Mouse (Mus musculus) layer of hippocampus, adult 9-11 months (tissue): Measurements from ENCODE around the gene Fmnl2.

Experiments used
- DNase-seq: peaks from one replicate; pipeline ENCODE4 v3.0.0; 2022

The Fmnl2 gene

DNA sequence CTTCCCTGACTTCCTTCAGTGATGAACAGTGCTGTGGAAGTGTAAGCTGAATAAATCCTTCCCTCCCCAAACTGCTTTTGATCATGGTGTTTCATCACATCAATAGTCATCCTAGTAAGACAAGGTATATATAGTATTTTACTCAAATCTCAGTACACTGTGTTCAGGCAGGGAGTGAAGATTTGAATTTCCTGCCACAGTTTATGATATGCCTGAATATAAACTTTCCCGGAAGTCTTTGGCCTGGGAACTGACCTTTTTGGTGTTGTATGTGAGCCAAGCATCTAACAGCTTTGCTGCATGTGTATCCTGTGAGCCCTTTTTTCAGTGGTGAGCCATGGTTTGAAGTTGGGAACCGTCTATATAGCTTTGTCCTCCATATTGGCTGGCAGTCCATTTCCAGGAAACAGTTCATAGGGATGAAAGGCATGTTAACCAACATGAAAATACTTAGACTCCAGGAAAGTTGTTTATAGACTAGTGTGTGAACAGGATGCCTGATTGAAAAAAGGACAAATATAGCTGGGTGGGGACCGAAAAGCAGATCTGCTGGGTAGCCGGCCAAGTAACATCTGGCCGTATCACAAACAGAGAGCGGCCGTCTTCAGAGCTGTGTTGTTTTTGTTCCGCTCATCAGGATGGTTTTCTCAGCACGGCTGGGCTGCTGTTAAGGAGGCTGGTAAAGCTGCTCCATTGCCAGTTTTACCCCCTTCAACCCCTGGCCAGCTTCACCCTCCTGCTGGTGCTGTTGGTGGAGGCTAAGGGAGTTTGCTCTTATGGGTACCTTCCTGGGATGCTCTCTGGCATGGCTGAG is 133.4 kb downstream of the Fmnl2 start:
- DNase-seq = no peak

DNA sequence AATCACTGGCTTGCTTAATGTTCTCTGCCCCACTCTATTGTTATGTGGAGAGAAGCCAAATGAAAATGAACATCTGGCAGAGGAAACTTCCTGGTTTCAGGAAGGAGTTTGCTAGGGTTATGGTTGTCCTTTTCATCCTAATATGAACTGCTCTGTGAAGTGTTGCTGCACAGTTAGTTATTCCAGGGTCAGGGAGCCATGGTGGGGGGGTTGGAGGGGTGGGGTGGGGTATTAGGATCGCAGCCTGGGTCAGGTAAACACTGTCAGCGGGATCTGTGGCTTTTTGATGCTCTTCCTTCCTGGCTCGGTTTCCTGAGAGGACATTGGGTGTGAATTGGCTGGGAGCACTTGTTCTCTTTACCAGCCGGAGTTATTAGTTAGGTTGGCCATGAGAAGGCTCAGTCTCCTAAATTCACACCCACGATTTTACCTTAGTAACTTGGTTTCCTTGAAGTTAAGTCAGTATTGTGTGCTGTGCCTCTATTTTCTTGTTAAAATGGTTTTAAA is 134.1 kb downstream of the Fmnl2 start:
- DNase-seq = no peak

DNA sequence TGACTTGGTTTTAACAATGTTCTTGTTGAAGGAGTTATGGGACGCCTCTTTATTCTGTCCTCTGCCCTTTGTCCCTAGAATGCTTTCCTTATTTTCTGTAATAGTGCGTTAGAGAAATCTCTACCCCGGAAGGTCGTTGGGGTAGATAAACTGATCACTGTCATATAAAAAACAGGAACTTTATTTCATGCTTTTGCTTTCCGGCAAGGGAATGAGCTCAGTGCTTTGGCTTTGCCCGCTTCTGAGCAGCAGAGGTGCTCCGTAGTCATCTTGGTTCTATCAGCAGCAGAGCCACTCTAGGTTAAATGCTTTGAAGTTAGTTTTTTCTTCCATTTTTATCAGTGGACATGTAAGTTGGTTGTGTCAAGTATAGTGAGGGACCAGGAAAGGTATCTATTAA is 135.6 kb downstream of the Fmnl2 start:
- DNase-seq = no peak

DNA sequence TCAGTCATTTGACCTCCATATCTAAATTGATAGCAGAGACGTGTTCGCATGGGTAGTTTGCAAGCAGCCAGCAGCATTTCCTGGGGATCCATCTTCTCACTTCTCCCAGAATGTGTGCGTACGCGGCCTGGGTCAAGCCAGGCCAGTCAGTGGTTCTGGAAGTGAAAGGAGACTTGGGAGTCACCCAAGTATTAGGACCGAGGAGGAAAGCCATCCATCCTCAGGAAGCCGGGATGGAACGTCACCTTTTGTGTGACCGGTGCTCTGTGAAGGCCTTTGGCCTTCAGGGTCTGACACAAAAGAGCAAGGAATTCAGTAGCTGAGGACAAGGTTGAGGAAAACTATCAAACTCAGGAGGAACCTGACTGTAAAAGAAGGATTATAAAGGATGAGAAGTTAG is 136.9 kb downstream of the Fmnl2 start:
- no peak for DNase-seq

DNA sequence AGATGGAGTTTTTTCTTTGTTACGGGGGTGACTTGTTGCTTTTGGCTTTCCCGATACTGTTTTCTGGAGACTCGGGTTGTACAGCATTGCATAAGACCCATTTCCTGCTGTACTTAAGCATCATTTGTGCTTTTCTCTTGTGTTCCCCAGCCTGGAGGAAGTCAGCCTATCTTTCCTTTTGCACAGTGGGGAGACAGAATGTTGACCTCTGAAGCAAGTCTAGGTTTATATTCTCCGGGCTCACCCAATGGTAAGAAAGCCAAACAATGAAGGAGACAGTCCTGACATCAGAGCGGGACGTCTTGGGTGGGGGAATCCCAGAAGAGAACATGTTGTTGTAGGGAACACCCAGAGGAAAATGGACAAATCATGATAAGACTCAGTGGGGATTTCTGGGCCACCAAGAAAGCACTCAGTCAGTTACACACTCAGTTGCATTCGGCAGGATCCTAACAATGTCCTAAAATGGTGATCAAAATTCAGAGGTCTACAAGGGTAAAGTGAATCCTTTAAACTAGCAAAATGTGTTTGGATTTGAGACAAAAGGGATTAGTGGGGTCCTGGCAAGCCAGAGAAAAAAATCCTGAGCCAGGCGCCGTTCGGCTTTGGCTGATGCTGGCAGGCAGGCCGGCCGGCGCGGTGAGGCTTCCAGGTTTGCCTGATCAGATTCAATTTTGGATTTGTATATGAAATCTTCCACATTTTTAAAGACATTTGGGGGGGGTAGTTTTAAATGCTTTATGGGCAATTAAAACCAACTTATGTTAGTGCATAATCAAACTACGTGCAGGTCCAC is 140.5 kb downstream of the Fmnl2 start:
- DNase-seq = no peak

DNA sequence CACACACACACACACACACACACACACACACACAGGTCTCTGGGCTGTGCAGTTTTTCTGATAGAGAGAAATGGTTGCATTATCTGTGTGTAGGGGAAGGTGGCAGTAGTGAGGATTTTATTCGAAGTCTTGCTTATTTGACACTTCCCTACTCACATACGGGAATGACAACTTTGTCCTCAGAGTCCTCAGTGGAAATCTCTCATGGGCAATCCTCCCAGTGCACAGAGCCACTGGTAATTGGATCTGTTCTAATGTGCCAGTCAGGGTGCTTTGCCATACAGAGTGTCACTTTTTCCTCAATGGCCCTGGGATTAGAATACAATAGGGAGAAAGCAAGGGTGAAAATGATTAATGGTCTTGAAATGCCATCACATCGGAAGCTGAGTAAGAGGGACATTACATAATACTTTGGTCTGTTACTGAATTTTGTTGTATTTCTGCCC is 141.9 kb downstream of the Fmnl2 start:
- DNase-seq = no peak

DNA sequence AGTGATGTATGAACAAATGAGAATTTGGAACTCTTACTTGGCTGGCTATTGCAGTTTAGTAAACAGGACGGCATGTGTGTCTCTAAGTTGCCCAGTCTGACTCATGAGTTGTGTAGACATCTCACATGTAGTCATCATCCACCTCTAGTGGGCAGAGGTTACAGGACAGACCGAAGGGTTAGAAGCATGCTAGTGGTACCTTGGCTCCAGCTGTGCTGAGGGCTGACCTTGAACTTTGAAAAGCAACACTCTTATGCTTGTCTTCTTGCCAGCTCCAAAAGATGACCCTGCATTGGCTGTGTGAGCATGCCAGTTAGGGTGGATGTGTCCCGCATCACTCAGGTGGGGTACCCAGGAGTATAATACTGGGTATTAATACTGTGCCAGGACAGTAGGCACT is 142.8 kb downstream of the Fmnl2 start:
- no peak for DNase-seq

DNA sequence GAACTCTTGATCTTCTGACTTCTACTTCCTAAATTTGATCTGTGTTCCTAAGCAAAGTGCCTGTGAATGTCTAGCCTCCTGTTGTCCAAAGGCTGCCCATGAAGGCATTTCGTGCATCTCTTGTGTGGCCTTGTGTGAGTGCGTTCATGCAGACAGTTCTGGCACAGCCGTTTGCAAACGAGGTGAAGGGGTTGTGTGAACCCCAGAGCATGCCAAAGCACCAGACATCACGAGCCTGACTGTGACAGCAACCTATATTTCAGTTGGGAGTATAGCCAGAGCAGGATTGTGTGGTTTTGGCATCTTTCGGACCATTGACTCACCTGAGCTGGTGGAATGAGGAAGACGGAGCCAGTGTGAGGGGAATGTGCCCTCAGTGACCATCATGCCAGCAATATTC is 148.5 kb downstream of the Fmnl2 start:
- DNase-seq = no peak

DNA sequence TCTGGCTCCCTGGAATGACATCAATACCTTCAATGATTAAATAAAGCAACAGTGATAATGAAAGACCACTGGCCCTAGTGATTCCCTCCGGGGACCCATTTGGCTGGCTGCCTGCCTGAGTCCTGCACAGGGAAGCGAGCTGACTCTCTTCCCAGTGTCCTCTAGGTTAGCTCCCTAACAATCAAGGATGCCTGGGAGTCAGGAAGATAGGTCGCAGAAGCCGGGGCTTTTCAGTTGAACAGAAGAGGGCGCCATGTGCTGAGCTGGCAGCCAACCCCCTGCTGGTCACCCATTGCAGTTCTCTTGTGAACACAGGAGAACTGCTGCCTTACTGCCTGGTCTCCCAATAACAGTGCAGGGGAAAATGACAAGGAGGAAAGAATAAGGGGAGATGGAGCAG is 149.5 kb downstream of the Fmnl2 start:
- DNase-seq = peak; percentile 51

DNA sequence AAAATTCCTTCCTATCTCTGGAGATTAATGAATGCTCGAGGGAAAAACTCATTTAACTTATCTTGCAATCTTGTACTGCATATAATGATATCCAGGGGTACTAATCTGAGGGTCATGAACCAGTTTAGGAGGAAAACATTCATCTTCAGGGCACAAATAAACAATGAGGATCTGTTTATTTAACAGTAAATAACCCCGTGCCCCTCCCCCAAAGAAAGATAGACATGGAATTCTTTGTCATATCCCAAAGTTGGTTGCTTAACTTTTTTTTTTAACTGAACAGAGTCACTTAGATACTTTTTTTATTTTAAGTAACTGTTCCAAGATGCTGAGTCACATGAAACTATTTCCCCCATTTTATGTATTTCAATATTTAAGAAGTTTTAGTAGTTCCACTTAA is 155.4 kb downstream of the Fmnl2 start:
- no peak for DNase-seq

DNA sequence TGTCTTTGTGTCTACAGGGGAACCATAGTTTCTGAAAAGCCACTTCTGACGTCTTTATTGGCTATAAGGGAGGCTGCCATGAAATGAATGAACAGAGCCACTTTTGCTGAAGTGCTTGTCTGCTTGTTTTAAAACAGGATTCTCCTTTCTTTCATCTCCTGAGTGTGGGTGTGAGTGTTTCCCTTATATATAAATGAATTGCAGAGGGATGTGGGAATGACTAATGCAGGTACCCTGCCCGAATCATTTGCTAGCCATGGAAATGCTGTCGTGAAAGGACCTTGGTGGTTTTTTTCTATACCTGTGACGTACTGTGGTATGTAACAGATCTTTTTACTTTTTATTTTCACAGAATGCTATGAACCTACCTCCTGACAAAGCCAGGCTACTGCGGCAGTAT is 156.8 kb downstream of the Fmnl2 start:
- DNase-seq = no peak

DNA sequence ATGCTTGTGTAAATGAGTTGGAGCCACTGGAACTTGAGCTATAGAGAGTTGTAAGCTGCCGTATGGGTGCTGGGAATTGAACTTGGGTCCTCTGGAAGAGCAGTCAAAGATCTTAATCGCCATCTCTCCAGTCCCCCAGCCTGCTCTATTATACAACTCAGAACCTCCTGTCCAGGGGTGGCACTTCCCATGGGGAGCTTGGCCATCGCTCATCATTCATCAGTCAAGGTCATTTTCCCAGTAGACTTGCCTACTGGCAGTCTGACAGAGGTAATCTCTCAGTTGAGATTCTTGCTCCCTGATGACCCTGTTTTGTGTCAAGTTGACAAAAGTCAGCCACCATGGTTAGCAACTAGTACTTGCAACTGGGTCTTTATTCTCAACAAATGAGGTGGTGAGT is 165.3 kb downstream of the Fmnl2 start:
- DNase-seq = no peak

DNA sequence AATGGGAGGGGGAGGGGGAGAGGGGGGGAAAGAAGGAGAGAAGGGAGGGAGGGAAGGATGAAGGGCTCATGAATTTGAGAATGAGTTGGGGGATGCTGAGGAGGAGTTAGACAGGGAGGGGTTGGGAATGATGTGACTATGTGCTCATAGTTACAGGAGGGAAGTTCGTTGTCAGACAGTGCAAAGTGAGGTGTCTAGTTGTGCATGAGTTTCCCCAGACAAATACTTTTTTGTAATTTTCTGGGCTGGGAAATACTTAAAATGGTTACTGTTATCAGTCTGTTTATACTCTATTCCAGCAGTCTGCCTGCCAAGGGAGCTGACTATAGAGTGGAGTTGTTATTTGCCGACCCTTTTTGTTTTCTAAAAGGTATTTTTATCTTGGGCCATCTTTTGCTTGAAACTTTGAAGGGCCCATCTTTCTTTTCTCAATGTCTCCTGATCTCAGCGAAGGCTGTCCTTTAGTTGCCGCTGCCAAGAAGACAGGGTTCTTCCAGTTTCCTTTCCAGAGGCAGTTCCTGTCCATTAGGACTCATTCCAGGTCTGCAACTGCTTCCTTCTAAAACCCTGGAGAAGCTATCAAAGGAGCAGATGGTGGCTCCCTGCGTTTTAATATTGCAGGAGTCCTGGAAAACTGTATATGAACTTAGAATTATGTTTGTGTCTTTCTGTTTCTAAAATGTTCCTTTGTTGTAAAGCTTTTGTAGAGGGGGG is 168.6 kb downstream of the Fmnl2 start:
- DNase-seq = no peak

DNA sequence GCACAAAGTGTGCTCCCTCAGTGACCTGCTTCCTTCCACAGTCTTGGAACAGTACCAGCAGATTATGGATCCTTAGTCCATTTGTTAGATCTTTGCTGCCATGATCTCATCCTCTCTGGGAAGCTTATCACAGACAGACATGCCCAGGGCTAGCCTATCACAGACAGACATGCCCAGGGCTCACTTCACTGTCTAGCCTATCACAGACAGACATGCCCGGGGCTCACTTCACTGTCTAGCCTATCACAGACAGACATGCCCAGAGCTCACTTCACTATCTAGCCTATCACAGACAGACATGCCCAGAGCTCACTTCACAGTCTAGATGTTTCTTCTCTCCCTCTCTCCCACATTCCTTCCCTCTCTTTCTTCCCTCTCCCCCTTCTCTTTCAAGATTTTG is 171.2 kb downstream of the Fmnl2 start:
- no peak for DNase-seq

DNA sequence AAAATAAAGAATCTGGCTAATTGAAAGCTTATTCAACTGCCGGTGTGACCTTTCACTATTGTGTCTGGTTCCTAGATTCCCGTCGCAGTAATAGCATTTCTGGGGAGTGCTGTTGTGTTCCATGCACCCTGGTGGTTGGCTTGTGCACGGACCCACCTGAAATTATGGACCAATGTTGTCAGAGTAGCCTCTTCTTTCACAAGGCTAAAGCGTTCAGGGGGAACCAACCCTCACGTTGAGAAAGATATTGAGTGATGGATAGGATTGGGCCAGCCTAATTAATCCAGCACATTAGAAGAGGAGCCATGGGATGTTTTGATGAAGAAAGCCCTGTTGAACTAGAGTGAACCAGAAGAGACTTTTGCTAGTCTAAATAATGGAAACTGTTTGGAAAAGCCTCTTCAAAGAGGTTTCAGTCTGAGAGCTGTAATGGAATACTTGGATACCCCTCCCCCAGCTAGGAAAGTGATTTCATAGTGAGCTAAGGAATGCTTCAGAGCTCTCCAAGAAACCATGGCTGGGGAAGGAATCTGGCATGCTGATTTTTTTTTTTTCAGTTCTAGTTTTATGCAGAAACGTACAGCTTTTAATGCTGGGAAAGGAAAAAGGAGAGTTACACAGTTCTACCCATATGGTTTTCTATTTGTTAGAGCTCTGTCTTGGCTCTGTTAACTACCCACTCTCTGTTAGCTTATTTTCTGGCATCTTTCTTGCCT is 172.2 kb downstream of the Fmnl2 start:
- DNase-seq = peak; percentile 27

DNA sequence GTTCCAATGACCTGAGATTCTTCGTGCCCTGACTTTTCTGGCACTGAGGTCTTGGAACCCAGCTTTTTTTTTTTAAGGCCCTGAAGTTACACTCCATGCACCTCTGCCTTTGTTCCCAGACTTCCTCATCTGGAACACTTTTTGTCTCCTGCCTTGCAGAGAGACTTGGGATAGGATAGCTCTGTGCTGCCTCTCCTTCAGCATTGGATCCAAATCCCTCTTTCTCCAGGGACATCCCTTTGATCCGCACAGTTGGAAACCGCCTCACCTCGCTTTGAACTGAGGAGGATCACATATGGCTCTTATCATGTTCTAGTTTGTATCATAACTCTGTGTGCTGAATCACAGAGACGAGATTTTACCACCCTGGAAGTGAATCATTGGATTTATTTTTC is 172.8 kb downstream of the Fmnl2 start:
- no peak for DNase-seq

DNA sequence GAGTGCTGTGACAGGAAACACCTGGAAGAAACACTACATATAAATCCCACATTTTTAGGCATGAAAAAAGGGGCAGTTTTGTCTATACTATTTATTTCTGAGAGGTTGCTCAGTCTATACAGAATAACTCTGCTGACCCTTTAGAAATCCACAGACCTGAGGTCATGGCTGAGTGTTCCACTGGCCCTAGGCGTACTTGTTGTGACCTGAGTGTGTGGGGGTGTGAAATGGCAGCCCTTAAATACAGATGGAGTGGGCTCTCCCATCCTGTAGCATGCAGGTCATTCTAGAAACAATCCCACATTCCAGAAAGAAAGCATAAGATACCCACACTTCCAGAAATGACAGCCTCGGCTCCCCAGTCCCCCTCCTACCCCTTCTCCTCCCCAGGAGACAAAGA is 180.6 kb downstream of the Fmnl2 start:
- DNase-seq = no peak

DNA sequence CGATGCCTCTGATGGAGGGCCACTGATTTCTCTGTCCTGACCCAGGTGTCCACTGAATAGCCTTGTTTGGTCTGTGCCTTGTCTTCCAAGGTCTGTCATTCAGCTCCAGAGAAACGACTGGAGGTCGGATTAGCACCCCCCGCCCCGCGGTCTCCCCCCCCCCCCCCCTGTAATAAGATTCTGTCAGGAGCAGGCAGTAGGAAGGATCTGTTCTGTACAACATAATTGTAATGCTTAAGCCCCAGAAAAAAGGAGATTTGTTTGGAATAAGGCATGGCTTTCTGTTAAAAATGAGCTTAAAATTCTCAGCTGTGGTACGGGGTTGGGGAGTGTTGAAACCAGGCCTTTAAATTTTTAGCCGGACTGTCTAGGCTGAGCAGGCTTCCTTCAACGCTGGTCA is 181.1 kb downstream of the Fmnl2 start:
- no peak for DNase-seq

DNA sequence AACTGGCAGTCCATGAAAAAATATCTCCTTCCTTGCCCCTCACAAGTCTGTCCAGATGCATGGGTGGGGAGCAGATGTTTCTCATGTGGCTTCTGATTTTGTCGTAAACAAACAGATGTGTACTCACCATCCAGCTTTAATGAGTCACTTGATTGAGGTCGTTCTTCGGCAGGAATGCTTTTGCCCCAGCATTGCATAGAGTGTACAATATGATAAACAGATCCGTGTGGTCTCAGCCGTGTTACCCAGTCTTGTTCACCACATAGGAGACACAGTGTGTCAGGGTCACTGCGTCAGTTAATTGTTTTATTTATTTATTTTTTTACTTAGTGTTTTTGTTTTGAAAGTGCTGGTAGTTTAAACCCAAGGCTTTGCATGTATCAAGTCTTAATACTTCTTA is 189.4 kb downstream of the Fmnl2 start:
- no peak for DNase-seq

DNA sequence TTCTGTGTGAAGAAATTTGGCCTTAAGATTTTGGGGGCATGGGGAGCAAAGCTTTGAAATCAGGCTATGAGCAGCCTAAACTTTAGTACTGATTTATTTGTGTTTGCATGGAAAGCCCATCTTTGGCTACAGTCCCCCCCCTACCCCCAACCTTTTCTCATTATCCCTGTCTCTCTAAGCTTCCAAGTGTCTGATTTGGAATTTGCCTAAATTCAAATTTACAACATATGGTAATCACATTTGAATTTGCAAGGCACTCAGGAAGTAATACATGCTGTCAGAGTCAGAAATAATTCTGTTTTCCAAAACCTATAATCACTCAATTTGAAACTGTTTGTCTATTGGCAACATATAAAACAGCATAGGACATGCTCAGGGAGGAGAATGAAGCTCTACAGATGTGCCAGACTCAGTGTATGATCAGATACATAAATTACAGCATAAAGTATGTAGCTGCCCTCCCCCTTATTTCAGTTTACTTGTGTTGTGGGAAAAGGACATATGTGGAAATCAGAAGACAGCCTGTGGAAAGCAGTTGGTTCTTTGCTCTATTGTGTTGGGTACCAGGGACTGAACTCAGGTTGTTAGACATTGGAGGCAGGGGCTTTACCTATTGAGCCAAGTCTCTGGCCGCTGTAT is 190.2 kb downstream of the Fmnl2 start:
- no peak for DNase-seq

DNA sequence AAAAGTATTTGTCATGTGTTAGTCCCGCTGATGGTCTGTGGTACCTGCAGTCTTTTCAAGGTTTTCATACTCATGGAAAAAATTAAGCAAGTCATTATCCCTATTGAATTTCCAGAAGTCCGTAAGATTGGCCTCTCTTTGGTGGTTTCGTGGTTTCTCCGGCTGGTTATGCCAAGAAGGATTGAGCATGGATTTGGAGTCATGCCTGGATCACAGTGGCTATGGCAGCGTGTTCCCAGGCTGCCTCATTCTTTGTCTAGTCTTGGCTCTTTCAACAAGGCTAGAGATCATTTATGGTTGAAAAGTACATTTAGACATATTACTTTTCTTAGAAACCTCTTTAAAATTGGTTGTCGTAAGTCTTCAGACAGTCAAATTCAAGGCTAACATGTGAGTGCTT is 192.7 kb downstream of the Fmnl2 start:
- no peak for DNase-seq

DNA sequence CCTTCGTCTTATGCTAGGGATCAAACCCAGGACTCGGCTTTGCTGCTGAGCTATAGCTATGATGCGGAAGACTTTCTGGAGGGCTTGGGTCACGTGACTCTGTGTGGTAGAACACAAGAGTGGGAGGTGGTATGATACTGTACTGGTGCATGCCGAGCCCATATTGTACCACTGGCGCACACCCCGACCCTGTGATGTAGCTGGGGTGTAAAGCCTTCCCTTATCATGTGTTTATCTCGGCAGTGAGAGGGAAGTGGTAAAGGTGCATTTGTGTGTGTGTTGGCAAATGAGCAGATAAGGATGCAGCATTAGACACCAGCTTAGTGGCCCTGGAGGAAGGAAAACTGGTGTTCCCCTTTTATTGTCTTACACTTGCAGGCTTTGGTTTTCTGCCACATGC is 193.8 kb downstream of the Fmnl2 start:
- DNase-seq = no peak
